Mouse (Mus musculus) E14TG2a.4 (cell line): ENCODE measurements around the gene Nup107.
"Not testable (repeated sequence)": the region's sequence is repeated elsewhere in the genome, so short reads cannot be mapped to it uniquely, and the experiment has no call there.

Experiments
- CTCF ChIP-seq: conservative IDR thresholded peaks from 2 replicates; pipeline ENCODE4 v1.5.1; 2014; ENCODE audit warnings: low read length
- NANOG ChIP-seq: IDR thresholded peaks from 2 replicates; pipeline ENCODE4 v1.6.1; 2014; ENCODE audit warnings: borderline replicate concordance, low read length, mixed read lengths

DNA sequence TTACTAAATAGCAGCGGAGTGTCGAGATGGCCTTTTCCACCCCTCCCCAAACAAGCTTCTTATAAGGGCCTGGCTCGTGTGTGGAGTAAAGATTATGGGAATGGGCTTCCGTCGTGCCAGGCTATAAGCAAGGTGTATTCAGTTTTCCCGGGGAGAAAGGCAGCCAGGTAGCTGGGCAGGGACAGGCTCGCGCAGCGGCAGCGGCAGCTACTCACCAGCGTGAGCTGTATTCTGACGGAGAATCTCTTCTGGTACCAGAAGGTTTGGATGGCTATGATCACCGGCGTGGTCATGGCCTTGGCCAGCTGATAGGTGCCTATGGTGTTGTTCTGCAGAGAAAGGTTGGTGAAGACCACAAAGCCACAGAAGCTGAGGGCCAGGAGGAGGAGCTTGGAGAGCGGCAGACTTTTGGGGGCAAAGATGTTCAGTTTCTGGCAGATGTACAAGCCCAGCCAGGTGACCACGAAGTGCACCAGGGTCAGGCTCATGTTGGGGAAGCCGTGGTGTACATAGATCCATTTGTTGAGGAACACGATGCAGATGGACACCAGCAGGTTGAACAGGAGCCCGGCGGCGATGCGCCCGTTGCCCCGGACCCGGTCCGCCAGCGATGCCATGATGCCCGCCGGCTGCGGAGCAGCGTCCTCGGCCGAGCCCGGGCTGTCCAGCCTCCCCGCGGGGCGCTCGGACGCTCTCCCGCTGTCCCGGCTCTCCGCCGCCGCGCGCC is 46.8 kb downstream of the Nup107 start:
- TF ChIP-seq CTCF, NANOG: not testable (repeated sequence)
